Mouse (Mus musculus) liver, embryonic 16.5 days (tissue): ENCODE results near the gene Bsg. TPM values are rescaled to one million over a fixed set of nuclear protein-coding genes. Genes with fewer than 3 reads are reported as not detected.

Experiments
- ATAC-seq: fragments of 200-750 bp; cut with Nextera tagmentation; 2 replicates; pipeline ENCODE4 v1.8.0; 2017; ENCODE audit warnings: low read depth, mild to moderate bottlenecking, moderate number of reproducible peaks, moderate library complexity
- H3K27ac ChIP-seq: fragments of 300-500 bp; sonication (generic); 2 replicates; pipeline ENCODE4 v1.5.1; 2014; ENCODE audit warnings: mild to moderate bottlenecking, low read length
- H3K27me3 ChIP-seq: fragments of 300-500 bp; sonication (generic); 2 replicates; pipeline ENCODE4 v1.6.1; 2014; ENCODE audit warnings: low read depth, low read length, mixed read lengths; ENCODE audit not compliant: control insufficient read depth, insufficient read depth
- H3K36me3 ChIP-seq: fragments of 300-500 bp; sonication (generic); 2 replicates; pipeline ENCODE4 v1.6.1; 2014; ENCODE audit warnings: mild to moderate bottlenecking; ENCODE audit not compliant: control insufficient read depth, insufficient read depth
- H3K4me1 ChIP-seq: fragments of 300-500 bp; sonication (generic); 2 replicates; pipeline ENCODE4 v1.6.1; 2014; ENCODE audit warnings: low read depth, low read length, mixed read lengths; ENCODE audit not compliant: control insufficient read depth
- H3K4me2 ChIP-seq: fragments of 300-500 bp; sonication (generic); 2 replicates; pipeline ENCODE4 v1.6.1; 2014; ENCODE audit warnings: low read depth, low read length, mixed read lengths
- H3K4me3 ChIP-seq: fragments of 300-500 bp; sonication (generic); 2 replicates; pipeline ENCODE4 v1.5.1; 2014; ENCODE audit warnings: low read depth, mild to moderate bottlenecking, low read length
- H3K9ac ChIP-seq: fragments of 300-500 bp; sonication (generic); 2 replicates; pipeline ENCODE4 v1.6.1; 2014; ENCODE audit warnings: low read depth, low read length
- H3K9me3 ChIP-seq: fragments of 300-500 bp; sonication (generic); replicated peaks from 2 replicates; pipeline ENCODE4 v1.6.1; 2016; ENCODE audit warnings: low read length; ENCODE audit not compliant: control insufficient read depth
- WGBS: fragments of 180-500 bp; shearing (Covaris S2); extraction: QIAGEN DNeasy Blood & Tissue Kit; methylation state at CpG from one replicate; pipeline ENCODE4 v1.1.7; 2014; ENCODE audit not compliant: insufficient replicate concordance; 5-methylcytosine and 5-hydroxymethylcytosine counted together
- polyA plus RNA-seq: library from polyadenylated mRNA; unstranded; fragments of >200 nt; fragmentation: Nextera tagmentation; extraction: Ambion mirVana; gene quantifications from 2 replicates; pipeline ENCODE4 v1.2.1, GENCODE M21; 2015

The Bsg gene
- polyA plus RNA-seq, 1 experiment from 2014 or later: 947 TPM

DNA sequence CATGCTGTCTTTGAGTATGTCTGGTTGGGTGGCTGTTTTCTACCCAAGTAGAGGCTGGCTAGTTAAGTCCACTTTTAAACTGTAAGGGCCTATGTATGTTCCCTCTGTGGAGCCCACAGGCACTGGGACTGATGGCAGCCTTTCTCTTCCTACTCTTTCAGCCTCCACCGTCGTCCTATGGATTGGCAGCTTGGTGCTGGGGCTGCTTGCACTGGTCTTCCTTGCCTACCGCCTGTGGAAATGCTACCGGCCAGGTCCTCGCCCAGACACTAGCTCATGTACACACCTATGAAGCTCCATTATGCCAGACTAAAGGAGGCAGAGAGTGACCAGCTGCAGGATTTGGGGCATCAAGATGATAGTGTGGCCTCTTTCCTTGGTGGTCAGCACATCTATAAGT is 36.2 kb upstream of the Bsg start:
- H3K9me3 ChIP-seq: no peaks in the 10 kb centered on the region
- no peak overlapping the region for H3K4me3 ChIP-seq
- no peak for ATAC-seq
- H3K27me3 ChIP-seq: no peaks in the 10 kb centered on the region
- H3K36me3 ChIP-seq: no peaks in the 10 kb centered on the region
- no peak overlapping the region for H3K27ac ChIP-seq
- no peak overlapping the region for H3K9ac ChIP-seq
- 70% methylated on average over 5 of the region's 5 CpGs for WGBS
- H3K4me2 ChIP-seq: no peak overlapping the region
- H3K4me1 ChIP-seq: peaks cover 12% of the 10 kb centered on the region

DNA sequence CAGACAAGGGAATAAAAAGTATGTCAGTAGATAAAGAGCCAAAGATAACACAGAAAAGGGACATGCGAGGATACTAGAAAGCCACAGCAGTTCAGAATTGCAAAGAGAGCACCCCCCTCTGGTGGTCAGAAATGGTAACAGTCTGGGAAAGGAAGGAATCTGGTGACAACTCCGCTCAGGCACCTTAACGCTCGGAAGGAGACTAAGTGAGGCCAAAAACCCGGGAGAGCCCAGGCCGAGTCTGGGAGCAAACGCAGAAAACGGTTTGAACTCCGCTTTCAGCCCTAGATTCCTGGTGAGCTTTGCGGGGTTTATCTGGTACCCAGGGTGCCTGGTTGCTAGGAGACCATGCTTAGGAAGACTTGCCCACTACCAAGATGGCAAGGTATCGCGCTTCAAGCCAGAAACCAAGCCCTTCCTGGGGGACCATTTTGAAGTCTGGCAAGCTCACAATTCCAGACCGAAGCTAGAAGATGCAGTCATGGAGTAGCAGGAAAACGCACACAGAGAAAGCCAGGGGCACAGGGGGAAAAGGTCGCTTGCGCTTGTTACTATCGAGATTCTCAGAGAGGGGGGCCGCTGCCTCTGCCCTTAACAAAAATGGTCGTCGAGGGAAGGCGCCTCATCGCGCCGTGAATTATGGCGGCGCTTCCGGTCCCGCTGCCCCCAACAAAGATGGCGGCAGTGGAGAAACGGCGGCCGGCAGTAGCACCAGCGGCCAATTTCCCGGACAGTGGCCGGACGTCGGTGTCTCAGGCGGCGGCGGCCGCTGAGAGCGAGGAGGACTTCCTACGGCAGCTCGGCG is 35.3 kb upstream of the Bsg start, which contains the start of gene Tpgs1:
Gene Tpgs1, plus strand, starts transcription at position 599 of the 805 bp plus-strand sequence.
- Histone ChIP-seq H3K9ac (peak within 1 kb of the TSS; percentile 91), H3K4me3 (peak within 1 kb of the TSS; percentile 100), H3K27me3 (no peaks in the 10 kb centered on the region), H3K27ac (peak within 1 kb of the TSS; percentile 88), H3K4me2 (peak within 1 kb of the TSS; percentile 88), H3K4me1 (peaks cover 12% of the 10 kb centered on the region), H3K36me3 (no peaks in the 10 kb centered on the region), H3K9me3 (no peaks in the 10 kb centered on the region)
- ATAC-seq: peak; percentile 81
- under 1% methylated on average over 45 of the region's 45 CpGs for WGBS

DNA sequence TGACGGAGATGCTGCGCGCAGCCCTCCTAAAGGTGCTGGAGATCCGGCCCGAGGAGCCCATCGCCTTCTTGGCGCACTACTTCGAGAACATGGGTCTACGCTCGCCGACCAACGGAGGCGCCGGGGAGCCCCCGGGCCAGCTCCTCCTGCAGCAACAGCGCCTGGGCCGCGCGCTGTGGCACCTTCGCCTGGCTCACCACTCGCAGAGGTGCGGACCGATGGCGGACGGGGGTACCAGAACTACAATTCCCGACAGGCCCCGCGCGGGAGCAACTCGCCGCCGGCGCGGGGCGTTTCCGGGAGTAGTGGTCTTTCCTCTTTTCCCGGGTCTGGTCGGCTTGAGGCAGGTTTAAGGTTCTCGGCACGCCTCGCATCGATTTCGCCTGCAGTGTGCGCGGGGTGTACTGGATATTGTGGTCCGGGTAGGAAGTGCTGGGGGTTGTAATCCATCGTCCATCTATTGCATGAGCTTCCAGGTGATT is 34.7 kb upstream of the Bsg start:
- peak overlapping the region; percentile 100 for H3K4me3 ChIP-seq
- H3K36me3 ChIP-seq: no peaks in the 10 kb centered on the region
- H3K9ac ChIP-seq: peak overlapping the region; percentile 91
- H3K4me2 ChIP-seq: peak overlapping the region; percentile 88
- peak overlapping the region; percentile 88 for H3K27ac ChIP-seq
- H3K9me3 ChIP-seq: no peaks in the 10 kb centered on the region
- ATAC-seq: peak; percentile 61
- 0% methylated on average over 47 of the region's 47 CpGs for WGBS
- H3K27me3 ChIP-seq: no peaks in the 10 kb centered on the region
- H3K4me1 ChIP-seq: peaks cover 12% of the 10 kb centered on the region

DNA sequence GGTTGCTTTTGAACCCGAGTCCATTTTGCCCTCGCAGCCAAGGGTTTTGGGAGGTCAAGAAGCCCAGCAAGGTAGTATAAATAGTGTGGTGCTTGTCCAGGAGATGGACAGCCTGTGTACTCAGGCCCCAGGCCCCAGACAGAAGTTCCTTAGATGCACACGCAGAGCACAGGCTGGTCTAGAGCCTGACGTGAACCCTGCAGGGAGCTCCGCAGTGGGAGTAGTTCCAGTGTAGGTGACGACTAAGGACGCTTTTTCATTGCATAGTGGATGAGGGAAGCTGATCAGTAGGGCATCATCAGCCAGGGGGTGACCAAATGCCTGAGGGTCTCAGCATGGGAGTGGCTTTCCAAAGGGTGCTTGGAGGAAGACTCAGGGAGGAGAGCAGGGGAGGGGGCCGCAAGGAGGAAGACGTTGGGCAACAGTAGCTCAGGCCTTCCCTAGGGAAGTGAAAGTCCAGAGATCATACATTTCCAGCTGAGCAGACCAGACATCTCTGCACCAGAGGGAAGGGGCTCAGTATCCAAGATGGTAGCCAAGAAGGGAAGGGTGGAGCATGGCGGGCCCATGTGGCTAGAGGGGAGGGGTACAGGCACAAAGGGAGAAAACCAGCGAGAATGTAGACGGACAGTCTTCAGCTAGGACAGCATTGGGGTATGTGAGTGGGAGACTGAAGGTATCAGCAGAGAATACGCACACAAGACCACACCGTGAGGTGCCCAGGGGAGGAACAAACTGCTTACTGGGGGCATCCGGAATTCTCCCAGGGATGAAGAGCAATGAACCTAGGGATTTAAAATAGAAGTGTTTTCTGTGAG is 34.0 kb upstream of the Bsg start:
- Histone ChIP-seq H3K4me1 (peaks cover 12% of the 10 kb centered on the region), H3K9me3 (no peaks in the 10 kb centered on the region), H3K9ac (peak overlapping the region; percentile 91), H3K4me3 (peak overlapping the region; percentile 100), H3K27me3 (no peaks in the 10 kb centered on the region), H3K4me2 (peak overlapping the region; percentile 88), H3K36me3 (no peaks in the 10 kb centered on the region), H3K27ac (peak overlapping the region; percentile 88)
- no peak for ATAC-seq
- 32% methylated on average over 15 of the region's 15 CpGs for WGBS

DNA sequence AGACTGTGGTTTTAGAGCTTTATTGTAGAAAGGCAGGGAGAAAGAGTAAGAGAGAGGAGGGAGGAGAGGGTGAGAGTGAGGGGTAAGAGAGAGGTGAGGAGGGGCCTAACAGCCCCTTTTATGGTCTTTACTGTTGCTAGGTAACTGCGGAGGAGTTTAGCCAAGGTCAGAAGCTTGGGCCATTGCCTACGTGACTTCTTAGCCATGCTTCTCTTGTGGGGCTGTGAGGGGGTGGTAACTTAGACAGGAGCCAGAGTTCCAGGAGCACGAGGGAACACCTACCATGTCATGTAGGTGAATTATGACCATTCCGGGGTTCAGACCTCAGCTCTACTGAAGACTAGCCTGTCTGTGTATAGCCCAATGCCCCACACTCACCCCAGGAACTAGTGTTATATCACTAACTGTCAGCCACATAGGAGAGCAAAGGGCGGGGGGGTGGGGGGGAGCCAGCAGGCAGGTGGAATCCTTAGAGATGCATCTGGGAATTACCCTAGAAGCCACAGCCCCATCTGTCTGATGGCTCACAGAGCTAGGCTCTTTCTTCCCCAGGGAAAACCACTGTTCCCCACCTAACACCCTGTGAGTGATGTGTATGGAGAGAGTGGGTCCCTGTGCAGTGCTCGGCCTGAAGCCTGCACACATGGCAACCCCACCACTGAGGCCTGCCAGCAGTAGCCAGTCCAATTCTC is 32.7 kb upstream of the Bsg start:
- H3K27ac ChIP-seq: no peak overlapping the region
- H3K36me3 ChIP-seq: no peaks in the 10 kb centered on the region
- no peak overlapping the region for H3K4me2 ChIP-seq
- no peak for ATAC-seq
- no peaks in the 10 kb centered on the region for H3K9me3 ChIP-seq
- no peak overlapping the region for H3K9ac ChIP-seq
- H3K4me1 ChIP-seq: peaks cover 12% of the 10 kb centered on the region
- WGBS: 68% methylated on average over 6 of the region's 6 CpGs
- H3K27me3 ChIP-seq: no peaks in the 10 kb centered on the region
- no peak overlapping the region for H3K4me3 ChIP-seq

DNA sequence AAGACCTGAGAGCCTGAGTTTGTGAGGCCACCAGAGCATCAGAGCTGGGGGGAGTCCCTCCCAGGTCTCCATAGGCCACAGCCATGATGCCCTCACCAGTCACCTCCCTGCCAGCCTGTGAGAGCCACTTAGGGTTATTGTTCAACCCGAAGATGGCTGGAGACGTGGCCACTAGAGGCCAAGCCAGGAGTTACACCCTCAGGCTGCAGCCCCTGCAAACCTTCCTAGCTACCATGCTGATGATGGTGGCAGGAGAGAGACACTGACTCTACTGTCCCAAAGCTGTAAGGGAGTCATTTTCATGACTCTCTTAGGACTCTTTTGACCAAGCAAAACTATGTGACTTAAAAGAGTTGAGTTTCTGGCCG is 32.2 kb upstream of the Bsg start:
- no peak overlapping the region for H3K27ac ChIP-seq
- no peak overlapping the region for H3K4me2 ChIP-seq
- H3K4me3 ChIP-seq: no peak overlapping the region
- H3K9ac ChIP-seq: no peak overlapping the region
- H3K27me3 ChIP-seq: no peaks in the 10 kb centered on the region
- no peaks in the 10 kb centered on the region for H3K9me3 ChIP-seq
- WGBS: 61% methylated on average over 3 of the region's 3 CpGs
- H3K4me1 ChIP-seq: peaks cover 12% of the 10 kb centered on the region
- no peaks in the 10 kb centered on the region for H3K36me3 ChIP-seq
- no peak for ATAC-seq

DNA sequence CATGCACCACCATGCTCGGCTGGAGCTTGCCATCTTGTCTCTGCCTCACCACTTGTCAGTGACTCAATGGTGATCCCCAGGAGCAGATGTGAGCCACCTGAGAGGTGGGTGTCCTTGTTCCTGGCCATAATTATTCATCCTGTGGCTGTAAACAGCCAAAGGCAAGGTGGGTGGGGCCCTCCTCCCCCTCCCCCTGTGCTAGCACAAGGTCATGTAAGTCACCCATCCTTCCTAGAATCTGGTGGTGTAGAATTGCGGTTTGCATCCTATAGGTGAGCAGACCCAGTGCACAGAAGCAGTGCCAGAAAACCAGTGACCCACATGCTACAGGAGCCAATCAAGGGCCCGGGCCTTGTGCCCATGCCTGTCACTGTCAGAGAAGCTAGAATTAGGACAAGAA is 31.2 kb upstream of the Bsg start:
- no peak overlapping the region for H3K4me3 ChIP-seq
- H3K9ac ChIP-seq: no peak overlapping the region
- no peaks in the 10 kb centered on the region for H3K9me3 ChIP-seq
- no peaks in the 10 kb centered on the region for H3K36me3 ChIP-seq
- no peaks in the 10 kb centered on the region for H3K27me3 ChIP-seq
- WGBS: 54% methylated on average over 3 of the region's 3 CpGs
- no peak for ATAC-seq
- H3K27ac ChIP-seq: no peak overlapping the region
- peaks cover 12% of the 10 kb centered on the region for H3K4me1 ChIP-seq
- H3K4me2 ChIP-seq: no peak overlapping the region

DNA sequence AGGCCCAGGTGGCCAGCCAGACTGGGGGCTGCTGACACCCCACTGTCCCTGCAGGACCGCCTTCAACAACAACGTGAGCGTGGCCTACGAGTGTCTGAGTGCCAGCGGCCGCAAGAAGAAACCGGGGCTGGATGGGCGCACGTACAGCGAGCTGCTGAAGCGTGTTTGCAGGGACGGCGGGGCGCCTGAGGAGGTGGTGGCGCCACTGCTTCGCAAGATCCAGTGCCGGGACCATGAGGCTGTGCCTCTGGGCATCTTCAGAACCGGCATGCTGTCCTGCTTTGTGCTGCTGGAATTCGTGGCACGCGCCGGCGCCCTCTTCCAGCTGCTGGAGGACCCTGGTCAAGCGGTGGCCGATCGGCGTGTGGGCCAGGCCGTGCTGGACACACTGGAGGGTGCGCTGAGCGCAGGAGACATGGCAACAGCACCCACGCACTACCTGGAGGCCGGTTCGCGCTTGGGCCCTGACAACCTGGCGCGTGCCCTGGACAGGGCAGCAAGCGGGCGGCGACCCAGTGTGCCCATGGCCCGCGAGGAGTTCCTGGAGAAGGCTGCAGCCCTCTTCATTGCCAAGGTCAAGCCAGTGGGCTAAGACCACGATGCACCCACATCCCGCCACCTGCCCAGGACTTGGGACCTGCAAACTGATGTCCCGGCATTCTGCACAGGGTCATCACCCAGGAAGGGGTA is 28.8 kb upstream of the Bsg start:
- no peak overlapping the region for H3K4me3 ChIP-seq
- H3K9ac ChIP-seq: no peak overlapping the region
- H3K27me3 ChIP-seq: no peaks in the 10 kb centered on the region; the same call in 1 of the 2 replicates
- H3K4me1 ChIP-seq: peaks cover 8% of the 10 kb centered on the region
- no peaks in the 10 kb centered on the region for H3K36me3 ChIP-seq
- no peak overlapping the region for H3K4me2 ChIP-seq
- 74% methylated on average over 44 of the region's 44 CpGs for WGBS
- no peak overlapping the region for H3K27ac ChIP-seq
- H3K9me3 ChIP-seq: no peaks in the 10 kb centered on the region
- ATAC-seq: no peak
